Mouse (Mus musculus) layer of hippocampus, postnatal 10 days (tissue): ENCODE measurements around the gene Ddx19b. TPM values are rescaled to one million over a fixed set of nuclear protein-coding genes. Genes with fewer than 3 reads are reported as not detected.
"Not testable (repeated sequence)": the region's sequence is repeated elsewhere in the genome, so short reads cannot be mapped to it uniquely, and the experiment has no call there.

Source experiments
- DNase-seq, 2 experiments: peaks; one replicate each; pipeline ENCODE4 v3.0.0; 2021; ENCODE audit warnings: low spot score in 2 of 2
- total RNA-seq, 2 experiments: library from RNA; stranded (reverse); gene quantifications; 2 replicates each; pipeline ENCODE4 v1.2.3; 2021

Ddx19b gene
- total RNA-seq, 2 experiments from 2014 or later: 23.0 to 25.3 TPM

DNA sequence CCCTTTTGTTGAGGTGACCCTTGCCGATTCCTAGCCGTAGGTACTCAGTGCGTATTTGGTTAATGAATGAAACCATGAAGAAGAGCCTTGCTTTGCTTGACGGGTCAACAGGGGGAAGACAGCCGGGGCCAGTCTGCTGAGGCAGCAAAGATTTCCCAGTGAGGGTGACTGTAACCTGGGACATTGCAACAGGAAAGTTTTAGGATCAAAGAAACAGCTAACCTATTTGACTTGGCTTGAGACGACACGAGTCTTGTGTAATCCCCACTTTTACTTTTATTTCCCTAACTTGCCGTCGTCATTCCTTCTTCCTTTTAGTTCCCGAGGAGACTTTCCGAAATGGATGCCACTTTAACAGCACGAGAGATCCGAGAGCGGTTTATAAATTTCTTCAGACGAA is 5.0 kb upstream of the Ddx19b start:
- DNase-seq: no peak

DNA sequence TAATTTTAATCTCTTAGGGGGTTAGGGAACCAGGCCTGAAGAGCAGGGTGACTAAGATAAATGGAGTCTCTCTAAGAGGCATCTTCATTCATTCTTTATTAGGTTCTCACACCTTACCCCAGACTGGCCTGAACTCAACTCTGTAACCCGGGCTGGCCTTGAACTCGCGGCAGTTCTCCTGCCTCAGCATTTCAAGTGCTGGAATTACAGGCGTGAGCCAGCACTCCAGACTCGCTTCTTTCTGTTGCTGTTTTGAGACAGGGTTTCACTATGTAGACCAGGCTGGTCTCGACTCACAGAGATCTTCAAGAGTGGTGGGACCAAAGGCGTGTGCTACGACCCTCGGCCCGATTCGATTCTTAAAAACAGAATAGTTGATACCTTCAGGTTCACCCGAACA is 2.7 kb upstream of the Ddx19b start:
- peak in 1 of 2 experiments; percentile 48 for DNase-seq

DNA sequence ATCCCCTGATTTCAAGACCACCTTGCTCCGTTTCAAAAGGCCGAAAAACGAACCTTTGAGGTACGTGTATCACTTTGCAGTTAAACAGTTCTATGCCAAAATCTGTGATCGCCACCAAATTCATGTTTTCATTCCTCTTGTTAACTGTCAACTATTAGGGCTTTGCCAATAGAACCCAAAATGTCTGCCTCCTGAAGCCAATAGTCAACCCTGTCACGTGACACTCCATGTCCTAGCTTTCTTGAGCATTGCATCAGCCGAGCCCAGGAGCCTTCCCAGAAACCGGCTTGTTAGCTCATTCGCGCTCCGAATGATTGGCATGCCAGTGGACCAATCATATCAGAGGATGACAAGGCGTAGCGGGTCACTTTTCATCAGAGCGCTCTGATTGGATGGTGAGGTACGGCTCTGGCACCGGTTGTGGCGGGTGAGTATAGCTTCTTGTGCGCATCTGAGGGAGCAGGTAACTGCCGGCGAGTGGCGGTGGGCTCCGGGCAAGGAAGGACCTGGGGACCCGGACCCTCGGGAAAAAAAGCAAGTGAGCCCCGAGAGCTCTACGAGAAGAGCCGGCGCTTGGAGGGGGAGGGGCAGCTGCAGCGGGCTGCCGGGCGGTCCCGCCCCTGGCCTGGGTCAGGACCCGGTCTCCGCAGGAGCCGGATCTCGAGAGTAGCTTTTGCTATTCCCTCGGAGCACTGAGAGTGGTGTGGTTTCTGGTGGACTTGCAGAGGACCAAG is 2.1 kb upstream of the Ddx19b start:
- DNase-seq: peak; percentile 97

DNA sequence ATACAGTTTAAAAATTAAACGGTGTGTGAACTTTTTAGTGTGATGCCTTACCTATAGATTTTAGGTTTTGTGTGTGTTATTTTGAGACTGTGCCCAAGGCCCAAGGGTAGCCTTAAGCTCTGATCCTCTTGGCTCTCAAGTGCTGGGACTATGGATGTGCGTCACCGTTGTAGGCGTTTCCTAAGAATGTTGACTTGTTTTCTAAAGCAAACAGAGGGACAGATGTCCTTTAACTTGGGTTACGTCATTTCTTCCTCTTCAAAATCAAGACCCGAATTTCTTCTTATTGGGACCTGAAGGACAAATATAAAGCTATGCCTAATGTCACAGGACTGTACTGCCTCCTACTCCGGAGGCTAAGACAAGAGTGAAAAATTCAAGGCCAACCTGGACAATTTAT is 1.4 kb upstream of the Ddx19b start, which contains the start of gene Aars:
Gene Aars (plus strand): TSS at position 229 of the 400 bp plus-strand sequence.
- DNase-seq: no peak

DNA sequence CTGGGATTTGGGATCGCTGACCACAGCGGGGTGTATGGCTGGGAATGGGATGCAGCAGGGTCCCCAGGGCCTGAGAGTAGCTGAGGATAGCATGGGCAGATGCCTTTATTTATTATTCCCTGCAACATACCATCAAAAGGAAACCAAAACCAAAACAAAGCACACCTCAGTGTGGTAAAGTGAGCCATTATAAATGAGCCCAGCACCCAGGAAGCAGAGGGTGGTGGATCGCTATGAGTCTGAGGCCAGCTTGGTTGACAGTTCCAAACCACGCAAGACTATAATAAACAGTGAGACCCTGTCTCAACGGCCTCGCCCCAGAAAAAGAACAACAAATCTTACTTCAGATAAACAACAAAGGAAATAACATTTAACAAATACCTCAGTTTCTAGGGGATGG is 1.5 kb downstream of the Ddx19b start:
- no peak for DNase-seq

DNA sequence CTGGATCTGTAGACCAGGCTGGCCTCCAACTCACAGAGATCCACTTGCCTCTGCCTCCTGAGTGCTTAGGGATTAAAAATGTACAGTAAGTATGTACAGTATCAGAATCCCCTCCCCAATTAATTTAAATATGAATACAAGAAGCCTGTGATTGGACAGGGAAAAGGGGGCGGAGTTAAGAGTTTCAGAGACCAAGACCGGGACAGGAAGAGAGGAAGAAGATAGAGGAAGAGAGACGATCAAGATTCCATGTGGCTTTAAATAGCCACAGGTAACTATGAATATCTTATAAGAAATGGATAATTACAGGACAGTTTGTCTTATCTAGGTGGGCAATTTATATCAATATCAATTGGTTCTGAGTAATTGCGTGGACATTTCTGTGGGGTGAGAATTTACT is 2.0 kb downstream of the Ddx19b start:
- no peak for DNase-seq

DNA sequence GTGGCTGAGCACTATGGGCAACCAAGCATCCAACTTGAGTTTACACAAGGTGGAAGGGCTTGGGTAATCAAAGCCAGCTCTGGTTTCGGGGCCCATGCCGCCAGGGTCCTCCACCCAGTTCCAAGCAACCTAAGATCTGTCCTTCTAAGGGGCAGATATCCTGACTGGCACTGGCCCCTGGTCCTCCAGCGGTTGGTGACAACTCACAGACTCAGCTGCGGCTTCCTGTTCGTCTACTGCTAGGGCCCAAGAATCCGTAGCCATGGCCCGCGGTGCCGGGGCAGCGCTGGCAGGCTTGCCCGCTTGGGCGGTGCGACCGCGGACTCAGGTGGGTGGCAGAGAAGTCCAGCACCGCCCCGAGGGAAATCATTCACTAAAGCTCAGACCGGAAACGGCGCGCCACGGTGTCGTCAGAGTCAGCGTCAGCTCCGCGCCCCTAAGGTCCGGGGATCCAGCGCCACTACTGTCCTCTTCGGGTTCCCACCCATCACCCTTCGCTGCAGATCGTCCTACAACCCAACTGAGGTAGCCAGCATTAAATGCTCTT is 4.1 kb downstream of the Ddx19b start:
- peak; percentile 86 to 87 for DNase-seq

DNA sequence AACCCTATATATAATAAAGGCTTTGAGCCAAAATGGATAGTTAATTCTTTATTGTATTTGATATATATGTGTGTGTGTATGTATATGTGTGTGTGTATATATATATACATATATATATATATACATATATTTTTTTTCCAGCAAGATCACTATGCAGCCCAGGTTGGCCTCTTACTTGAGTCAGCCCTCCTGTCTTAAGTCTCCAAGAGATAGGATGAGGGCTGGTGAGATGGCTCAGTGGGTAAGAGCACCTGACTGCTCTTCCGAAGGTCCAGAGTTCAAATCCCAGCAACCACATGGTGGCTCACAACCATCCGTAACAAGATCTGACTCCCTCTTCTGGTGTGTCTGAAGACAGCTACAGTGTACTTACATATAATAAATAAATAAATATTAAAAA is 4.9 kb downstream of the Ddx19b start:
- DNase-seq: not testable (repeated sequence)

DNA sequence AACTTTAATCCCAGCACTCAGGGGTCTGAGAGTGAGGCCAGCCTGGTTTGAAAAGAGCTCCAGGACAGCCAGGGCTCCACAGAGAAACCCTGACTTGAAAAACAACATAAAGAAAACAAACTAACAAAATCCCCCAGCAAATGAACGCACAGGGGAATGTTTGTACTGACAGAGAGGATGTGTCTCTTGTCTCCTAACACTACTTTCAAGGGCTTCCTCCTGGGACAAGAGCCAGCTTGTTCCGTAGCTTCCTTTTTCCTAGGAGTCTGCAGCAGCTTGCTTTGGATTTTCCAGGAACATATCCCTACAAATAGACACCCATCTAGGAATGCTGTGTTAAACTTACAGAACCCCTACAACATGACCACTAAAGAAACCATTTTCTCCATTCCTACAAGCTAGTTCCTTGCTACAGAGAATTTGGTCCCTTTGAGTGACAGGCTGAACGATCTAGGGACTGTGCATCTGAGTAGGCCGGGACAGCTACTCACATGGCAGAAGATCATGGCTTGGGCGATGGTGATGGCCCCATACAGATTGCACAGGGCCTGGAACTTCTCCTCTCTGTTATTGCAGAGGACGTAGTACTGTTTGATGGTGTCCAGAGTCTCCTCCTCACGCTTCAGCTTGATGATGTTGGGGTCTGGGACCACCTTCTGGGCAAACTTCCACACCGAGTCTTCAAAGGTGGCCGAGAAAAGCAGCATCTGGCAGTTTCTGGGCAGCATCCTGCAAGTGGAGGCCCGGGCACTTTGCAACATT is 21.1 kb downstream of the Ddx19b start:
- DNase-seq: not testable (repeated sequence)

DNA sequence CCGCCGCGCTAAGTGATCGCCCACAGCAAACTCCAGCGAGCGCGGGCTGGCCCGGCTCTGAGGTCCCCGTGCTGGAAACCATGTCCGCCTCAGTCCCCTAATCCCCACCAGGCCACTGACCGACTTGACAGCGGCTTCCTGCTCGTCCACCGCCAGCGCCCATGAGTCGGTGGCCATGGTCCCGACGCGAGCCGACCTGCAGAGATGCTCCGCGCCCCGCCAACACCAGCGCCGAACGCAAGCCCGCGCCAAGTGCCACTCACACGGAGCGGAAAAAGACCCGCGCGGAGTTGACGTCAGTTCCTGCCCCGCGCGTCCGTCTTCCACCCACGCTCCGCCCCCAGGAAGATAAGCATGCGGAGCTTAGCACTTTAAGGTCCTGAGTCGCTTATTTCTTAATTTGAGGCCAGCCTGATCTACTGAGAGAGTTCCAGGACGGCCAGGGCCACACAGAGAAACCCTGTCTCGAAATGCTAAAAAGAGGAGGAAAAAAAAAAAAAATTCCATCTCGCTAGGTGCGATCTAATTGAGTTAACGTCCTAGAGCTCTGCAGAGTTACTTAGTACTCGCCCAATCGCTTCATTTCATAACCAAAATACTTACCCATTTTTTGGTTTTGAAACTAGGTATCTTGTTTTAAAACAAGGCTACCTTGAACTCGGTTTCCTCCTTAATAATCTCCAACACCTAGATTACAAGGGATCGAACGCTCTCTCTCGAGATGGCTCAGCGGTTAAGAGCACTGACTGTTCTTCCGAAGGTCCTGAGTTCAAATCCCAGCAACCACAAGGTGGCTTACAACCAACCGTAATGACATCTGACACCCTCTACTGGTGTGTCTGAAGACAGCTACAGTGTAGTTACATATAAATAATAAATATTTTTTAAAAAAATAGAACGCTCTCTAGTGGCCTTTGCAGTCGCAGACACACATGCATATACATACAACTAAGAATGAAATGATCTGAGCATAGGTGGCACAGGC is 33.7 kb downstream of the Ddx19b start, which contains the start of gene Ddx19a:
Gene Ddx19a (minus strand): TSS at position 254 of the 985 bp plus-strand sequence.
- peak; percentile 84 to 88 for DNase-seq

DNA sequence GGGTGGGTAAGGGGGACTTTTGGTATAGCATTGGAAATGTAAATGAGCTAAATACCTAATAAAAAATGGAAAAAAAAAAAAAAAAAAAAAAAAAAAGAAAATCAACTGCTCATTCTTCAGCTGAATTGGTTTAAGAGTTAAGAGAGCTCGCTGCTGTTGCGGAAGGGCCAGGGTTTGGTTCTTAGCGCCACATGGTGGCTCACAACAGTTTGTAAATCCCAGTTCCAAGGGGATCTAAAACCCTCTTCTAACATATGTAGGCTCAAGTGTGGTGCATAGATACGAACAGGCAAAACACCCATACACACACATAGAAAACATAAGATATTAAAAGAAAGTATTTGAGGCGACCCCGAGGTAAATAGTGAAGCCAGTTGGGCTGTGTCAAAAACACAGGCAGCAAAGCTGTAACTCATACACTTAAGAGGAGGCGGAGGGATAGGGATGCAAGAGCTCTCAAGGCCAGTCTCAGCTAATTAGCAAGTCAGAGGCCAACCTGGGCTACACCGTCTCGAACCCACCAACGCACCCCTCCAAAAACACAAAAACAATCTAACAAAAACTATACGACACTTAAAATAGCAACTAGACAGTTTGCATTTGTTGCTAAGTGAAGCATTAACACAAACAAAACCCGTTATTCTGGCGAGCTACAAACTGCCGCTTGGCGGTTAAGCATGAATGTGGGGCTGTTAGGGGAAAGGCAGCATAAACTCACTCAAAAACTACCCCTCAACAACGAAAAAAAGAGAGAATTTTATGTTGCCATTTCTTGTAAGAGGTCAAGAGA is 34.7 kb downstream of the Ddx19b start:
- DNase-seq: no peak

DNA sequence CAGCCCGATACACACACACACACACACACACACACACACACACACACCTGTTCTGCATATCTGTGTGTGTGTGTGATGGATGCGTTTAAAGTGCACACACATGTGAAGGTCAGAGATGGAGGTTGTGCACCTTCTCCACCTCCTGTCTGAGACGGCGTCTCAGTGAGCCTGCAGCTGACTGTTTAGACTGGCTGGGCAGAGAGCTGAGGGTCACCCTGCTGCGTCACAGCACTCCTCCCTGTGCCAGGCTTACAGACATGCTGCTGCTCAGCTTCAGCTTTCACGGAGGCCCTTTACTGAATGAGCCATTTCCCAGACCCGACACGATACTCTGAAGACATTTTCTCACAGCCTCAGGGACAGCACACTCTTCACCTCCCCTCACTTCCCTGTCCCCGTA is 41.5 kb downstream of the Ddx19b start:
- DNase-seq: no peak

DNA sequence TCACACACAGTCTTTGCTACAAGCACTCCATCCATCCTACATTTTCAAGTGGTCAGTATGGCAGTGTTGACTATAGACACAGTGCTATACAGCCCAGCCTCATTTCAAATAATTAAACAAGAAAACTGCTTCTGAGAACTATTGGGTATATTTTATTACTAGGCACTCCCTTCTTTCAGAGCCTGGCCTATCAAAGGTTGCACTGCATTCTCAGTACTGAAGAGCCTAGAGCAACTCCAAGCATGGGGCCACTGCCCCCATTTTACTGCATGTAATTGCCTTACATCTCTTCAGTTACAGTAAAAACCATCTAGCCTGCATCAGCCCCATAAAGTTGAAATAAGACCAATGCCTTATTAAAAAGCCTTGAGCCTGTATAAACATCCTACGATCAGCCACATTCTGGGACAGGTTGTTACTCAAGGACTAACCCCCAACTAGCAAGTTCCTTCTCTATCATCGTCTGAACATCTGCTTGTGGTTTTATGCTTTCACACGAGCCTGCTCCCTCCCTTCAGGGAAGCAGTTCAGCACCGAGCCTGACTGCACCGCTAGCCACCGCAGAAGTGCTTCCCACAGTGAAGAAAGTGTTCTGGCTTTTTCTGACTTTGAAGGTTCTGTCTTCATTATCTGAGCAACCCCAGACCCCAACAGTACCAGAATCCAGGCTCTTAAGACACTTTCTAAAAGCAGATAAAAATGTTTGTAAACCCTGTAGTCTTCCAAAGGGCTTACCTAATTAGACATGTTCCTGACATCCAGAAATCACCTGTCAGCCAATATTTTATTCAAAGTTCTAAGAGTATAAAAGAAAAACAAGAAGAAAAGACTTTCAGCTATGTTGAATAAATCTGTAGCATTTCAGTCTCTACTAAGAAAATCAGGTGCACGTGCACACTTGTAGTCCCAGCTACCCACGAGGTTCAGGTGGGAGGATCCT is 43.5 kb downstream of the Ddx19b start:
- DNase-seq: no peak

DNA sequence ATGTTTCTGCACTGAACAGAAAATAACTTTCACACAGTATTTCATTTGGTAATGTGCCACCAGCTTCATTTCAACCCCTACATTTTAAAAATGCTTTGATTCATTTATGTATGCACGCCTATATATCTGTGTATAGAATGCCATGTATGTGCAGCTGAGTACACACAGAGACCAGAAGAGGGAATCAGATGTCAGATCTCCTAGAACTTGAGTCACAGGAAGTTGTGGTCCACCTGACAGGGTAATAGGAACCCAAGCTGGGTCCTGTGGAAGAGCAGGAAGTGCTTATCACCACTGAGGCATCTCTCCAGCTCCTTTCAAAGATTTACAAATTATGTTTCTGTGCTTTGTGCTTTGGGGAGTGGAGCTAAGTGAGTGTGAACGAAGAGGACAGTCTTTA is 50.2 kb downstream of the Ddx19b start:
- DNase-seq: no peak

DNA sequence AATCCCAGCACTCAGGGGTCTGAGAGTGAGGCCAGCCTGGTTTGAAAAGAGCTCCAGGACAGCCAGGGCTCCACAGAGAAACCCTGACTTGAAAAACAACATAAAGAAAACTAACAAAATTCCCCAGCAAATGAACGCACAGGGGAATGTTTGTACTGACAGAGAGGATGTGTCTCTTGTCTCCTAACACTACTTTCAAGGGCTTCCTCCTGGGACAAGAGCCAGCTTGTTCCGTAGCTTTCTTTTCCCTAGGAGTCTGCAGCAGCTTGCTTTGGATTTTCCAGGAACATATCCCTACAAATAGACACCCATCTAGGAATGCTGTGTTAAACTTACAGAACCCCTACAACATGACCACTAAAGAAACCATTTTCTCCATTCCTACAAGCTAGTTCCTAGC is 53.6 kb downstream of the Ddx19b start:
- not testable (repeated sequence) for DNase-seq

DNA sequence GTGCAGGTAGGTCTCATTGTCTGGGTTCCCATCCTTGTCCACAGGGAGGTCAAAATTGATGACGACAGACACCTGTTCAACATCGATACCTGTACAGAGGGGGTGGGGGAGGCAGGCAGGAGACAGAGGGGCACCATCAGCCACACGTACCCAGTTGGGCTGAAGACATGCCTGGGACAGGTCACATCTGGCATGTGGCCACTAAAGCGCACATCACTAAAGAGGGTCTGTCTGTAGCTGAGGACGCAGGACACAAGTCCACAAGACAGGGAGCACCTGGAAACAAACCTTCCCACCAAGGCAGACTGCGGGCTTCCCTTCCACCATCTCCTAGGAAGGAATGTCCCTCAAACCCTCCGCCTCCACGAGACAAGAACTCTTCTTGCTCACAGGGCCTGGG is 55.0 kb downstream of the Ddx19b start:
- not testable (repeated sequence) for DNase-seq

DNA sequence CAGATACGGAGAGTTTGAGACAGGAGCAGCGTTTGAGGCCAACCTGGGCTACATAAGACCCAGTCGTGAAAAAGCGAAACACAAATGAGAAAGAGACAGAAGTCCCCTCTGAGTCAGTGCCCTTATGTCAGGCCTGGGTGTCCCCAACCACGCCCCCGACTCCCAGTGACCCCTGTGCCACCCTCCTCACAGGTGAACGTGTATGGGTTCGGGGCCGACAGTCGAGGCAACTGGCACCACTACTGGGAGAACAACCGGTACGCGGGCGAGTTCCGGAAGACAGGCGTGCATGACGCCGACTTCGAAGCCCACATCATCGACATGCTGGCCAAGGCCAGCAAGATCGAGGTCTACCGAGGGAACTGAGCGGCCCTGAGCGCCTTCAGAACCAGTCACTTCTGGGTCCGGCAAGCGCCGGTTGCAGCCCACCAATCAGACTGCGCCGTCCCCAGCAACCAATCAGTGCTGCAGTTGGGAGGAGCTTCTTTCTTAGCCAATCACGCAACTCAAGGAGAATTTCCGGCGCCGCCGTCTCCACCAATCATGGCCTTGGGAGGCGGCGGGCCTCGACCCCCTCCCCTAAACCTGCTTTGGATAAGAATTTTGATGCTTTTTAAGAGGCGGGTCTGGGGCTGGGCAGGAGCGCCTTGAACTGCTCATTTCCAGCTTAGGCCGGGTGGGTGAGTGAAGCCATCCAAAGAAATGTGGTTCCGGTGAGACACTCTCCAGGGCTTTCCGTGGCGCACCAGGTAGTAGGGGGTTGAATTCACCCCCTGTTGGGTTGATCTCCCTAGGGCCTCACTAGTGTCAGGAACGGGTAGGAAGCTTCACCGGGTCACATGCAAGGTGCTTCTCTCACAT is 61.4 kb downstream of the Ddx19b start:
- peak; percentile 88 to 93 for DNase-seq

DNA sequence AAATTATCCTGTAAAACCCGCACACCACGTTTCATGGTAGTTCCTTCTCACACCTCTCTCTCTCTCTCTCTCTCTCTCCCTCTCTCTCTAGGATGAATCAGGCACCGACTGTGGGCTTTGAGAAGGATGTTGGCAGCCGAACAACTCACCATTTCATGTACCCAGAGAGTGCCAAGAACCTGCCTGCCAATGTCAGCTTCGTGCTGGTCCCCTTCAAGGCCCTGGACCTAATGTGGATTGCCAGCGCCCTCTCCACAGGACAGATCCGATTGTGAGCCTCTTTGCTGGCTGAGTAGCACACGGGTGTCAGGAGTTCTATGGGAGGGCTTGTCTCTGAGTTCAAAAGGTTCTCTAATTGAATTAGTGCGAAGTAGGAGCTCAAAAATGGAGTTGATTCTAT is 64.2 kb downstream of the Ddx19b start:
- no peak for DNase-seq
